Comparison of ENCODE assay signal across 8 mouse cellular contexts in the genomic region with DNA sequence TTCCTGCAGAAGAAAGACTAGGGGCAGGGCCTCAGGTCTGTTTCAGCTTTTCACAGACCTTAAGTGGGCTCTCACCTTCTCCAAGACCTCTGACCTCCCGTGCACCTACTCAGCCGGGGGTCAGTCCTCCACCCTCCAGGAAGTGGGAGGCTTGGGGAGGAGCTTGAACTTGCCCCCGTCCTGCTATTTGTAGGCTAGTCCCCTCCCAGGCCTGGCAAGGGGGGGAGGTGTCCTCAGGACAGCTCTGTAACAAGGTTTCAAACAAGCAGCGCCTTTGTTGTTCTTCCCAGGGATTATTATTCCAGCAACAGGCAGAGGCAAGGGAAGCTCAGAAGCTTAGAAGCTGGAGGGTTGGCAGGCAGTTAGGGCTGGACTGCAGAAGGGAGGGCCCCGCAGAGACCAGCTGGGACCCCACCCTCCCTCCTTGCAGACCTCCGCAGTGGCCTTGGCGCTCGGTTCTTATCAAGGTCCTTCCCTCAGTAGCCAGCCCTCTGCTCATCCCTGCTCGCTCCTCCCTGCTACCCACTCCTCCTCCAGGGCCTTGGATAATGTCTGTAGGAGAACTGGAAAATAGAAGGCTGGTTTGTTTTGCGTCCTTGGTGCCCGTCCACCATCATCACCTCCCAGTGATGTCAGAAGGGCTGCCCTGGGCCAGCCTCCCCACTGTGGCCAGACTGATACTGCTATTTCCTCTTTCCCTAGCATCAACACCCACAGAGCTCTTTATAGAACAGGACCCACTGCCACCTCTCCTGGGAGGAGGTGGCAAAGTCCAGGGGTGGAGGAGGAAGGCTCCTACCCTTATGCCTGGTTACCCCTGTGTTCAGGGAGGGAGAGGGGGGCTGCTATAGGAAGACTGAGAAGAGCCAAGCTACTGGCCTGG. TPM values are rescaled to one million over a fixed set of nuclear protein-coding genes. Genes with fewer than 3 reads are reported as not detected.
A peak's percentile ranks its signal among the peaks of the same experiment; 100 is the strongest.
DNase-seq lines count a peak whose midpoint lies in the region; ATAC-seq and TF ChIP-seq lines count a peak whose summit lies in the region.

No protein-coding gene starts in this region.

- no peak overlapping the region for H3K4me3 ChIP-seq in hindbrain, embryonic 13.5 days
- no peak overlapping the region for H3K4me3 ChIP-seq in hindbrain, embryonic 16.5 days (ENCODE audit: low read length)
- H3K4me3 ChIP-seq in embryonic facial prominence, embryonic 10.5 days: peak overlapping the region; percentile 33
- H3K4me3 ChIP-seq in limb, embryonic 13.5 days: no peak overlapping the region
- H3K4me3 ChIP-seq in kidney, adult 2 months (ENCODE audit: insufficient read depth, low read depth, low read length): no peak overlapping the region

- DNase-seq in R1 (ENCODE audit: low read depth, low spot score): peak; percentile 97
- DNase-seq in embryonic facial prominence, embryonic 10.5 days (ENCODE audit: low spot score): peak; percentile 67
- no peak for DNase-seq in kidney, adult 2 months
- no peak for DNase-seq in cerebellum, adult 9-10 months
- DNase-seq in frontal cortex, postnatal 14 days (ENCODE audit: low spot score in 2 of 2): no peak

- ATAC-seq in hindbrain, embryonic 13.5 days (ENCODE audit: low FRiP score): no peak
- no peak for ATAC-seq in hindbrain, embryonic 16.5 days
- no peak for ATAC-seq in limb, embryonic 13.5 days (ENCODE audit: low FRiP score, low read depth)

- WGBS in hindbrain, embryonic 13.5 days: 13% methylated on average over 11 of the region's 11 CpGs
- WGBS in hindbrain, embryonic 16.5 days: 19% methylated on average over 11 of the region's 11 CpGs
- WGBS in embryonic facial prominence, embryonic 10.5 days: 6% methylated on average over 11 of the region's 11 CpGs
- WGBS in limb, embryonic 13.5 days: 10% methylated on average over 11 of the region's 11 CpGs
- 53% methylated on average over 11 of the region's 11 CpGs for WGBS in kidney, adult 2 months

- peak overlapping the region; percentile 55; the same call in 1 of the 2 replicates for H3K27ac ChIP-seq in hindbrain, embryonic 13.5 days
- H3K27ac ChIP-seq in hindbrain, embryonic 16.5 days (ENCODE audit: low read depth, low read length): no peak overlapping the region; the same call in 1 of the 2 replicates
- peak overlapping the region; percentile 77 for H3K27ac ChIP-seq in embryonic facial prominence, embryonic 10.5 days (replicated peaks)
- no peak overlapping the region for H3K27ac ChIP-seq in limb, embryonic 13.5 days
- no peak overlapping the region for H3K27ac ChIP-seq in kidney, adult 2 months (ENCODE audit: insufficient read depth, low read depth, low read length)

- TF ChIP-seq POLR2A in kidney, adult 2 months (IDR thresholded peaks at IDR 0.05; ENCODE audit: low read depth, low read length): no peak

- H3K36me3 ChIP-seq in hindbrain, embryonic 13.5 days: no peaks in the 10 kb centered on the region
- no peaks in the 10 kb centered on the region for H3K36me3 ChIP-seq in hindbrain, embryonic 16.5 days (ENCODE audit: control insufficient read depth, insufficient read depth, low read length)
- H3K36me3 ChIP-seq in embryonic facial prominence, embryonic 10.5 days (replicated peaks): no peaks in the 10 kb centered on the region
- no peaks in the 10 kb centered on the region for H3K36me3 ChIP-seq in limb, embryonic 13.5 days
- H3K36me3 ChIP-seq in kidney, adult 2 months (ENCODE audit: control insufficient read depth, insufficient read depth, low read length): no peaks in the 10 kb centered on the region

- no peak for TF ChIP-seq CTCF in kidney, adult 2 months (conservative IDR thresholded peaks at IDR 0.05; ENCODE audit: insufficient read depth, insufficient read length, low read depth, low read length)

- H3K9ac ChIP-seq in hindbrain, embryonic 13.5 days: no peak overlapping the region
- H3K9ac ChIP-seq in hindbrain, embryonic 16.5 days (ENCODE audit: low read depth, low read length): no peak overlapping the region
- H3K9ac ChIP-seq in limb, embryonic 13.5 days: 0 out of 2 replicates have a peak overlapping the region, but pooled peaks have one; percentile 8

- H3K9me3 ChIP-seq in hindbrain, embryonic 13.5 days: no peaks in the 10 kb centered on the region
- H3K9me3 ChIP-seq in hindbrain, embryonic 16.5 days (ENCODE audit: control insufficient read depth, low read length): no peaks in the 10 kb centered on the region
- no peaks in the 10 kb centered on the region for H3K9me3 ChIP-seq in embryonic facial prominence, embryonic 10.5 days
- H3K9me3 ChIP-seq in limb, embryonic 13.5 days: no peaks in the 10 kb centered on the region

- H3K4me1 ChIP-seq in hindbrain, embryonic 13.5 days (replicated peaks): peaks cover 40% of the 10 kb centered on the region
- peaks cover 13% of the 10 kb centered on the region for H3K4me1 ChIP-seq in hindbrain, embryonic 16.5 days (ENCODE audit: control insufficient read depth, insufficient read depth, low read depth, low read length)
- peaks cover 72% of the 10 kb centered on the region for H3K4me1 ChIP-seq in embryonic facial prominence, embryonic 10.5 days
- peaks cover 26% of the 10 kb centered on the region for H3K4me1 ChIP-seq in limb, embryonic 13.5 days
- 0 out of 2 replicates have a peak, but pooled peaks cover 2% of the 10 kb centered on the region for H3K4me1 ChIP-seq in kidney, adult 2 months (ENCODE audit: control insufficient read depth, insufficient read depth, low read length)

- 0 out of 2 replicates have a peak overlapping the region, but pooled peaks have one; percentile 2 for H3K4me2 ChIP-seq in hindbrain, embryonic 13.5 days
- no peak overlapping the region for H3K4me2 ChIP-seq in hindbrain, embryonic 16.5 days (ENCODE audit: low read length)
- H3K4me2 ChIP-seq in limb, embryonic 13.5 days (replicated peaks): no peak overlapping the region; the same call in 1 of the 2 replicates

- H3K27me3 ChIP-seq in hindbrain, embryonic 13.5 days: peaks cover 34% of the 10 kb centered on the region
- H3K27me3 ChIP-seq in hindbrain, embryonic 16.5 days (replicated peaks; ENCODE audit: control insufficient read depth, insufficient read depth, low read length): no peaks in the 10 kb centered on the region
- peaks cover 54% of the 10 kb centered on the region for H3K27me3 ChIP-seq in embryonic facial prominence, embryonic 10.5 days (replicated peaks; ENCODE audit: low read depth, poor library complexity, severe bottlenecking)
- peaks cover 38% of the 10 kb centered on the region for H3K27me3 ChIP-seq in limb, embryonic 13.5 days
- H3K27me3 ChIP-seq in kidney, adult 2 months (replicated peaks; ENCODE audit: control insufficient read depth, insufficient read depth, low read length): no peaks in the 10 kb centered on the region

RNA-seq across cellular contexts. Expression of a gene that starts 4.5 kb away (rescaled TPM):
- polyA plus RNA-seq in hindbrain, embryonic 13.5 days (2015; fragmentation: Nextera tagmentation; extraction: Ambion mirVana): 9.9 and 10.3 TPM in 2 replicates
- 25.7 and 29.5 TPM in 2 replicates for polyA plus RNA-seq in hindbrain, embryonic 16.5 days (2015; fragmentation: Nextera tagmentation; extraction: Ambion mirVana)
- polyA plus RNA-seq in embryonic facial prominence, embryonic 10.5 days (2016; fragmentation: Nextera tagmentation; extraction: Ambion mirVana): 2.6 and 3.3 TPM in 2 replicates
- 1.4 and 1.7 TPM in 2 replicates for polyA plus RNA-seq in limb, embryonic 13.5 days (2015; fragmentation: Nextera tagmentation; extraction: Ambion mirVana)
- 5.4 and 5.6 TPM in 2 replicates for polyA plus RNA-seq in kidney, adult 2 months (2012; rRNA removed)

RNA-seq across cellular contexts. Expression of a gene that starts 17.5 kb away (rescaled TPM):
- 3.7 and 4.2 TPM in 2 replicates for polyA plus RNA-seq in hindbrain, embryonic 13.5 days (2015; fragmentation: Nextera tagmentation; extraction: Ambion mirVana)
- polyA plus RNA-seq in hindbrain, embryonic 16.5 days (2015; fragmentation: Nextera tagmentation; extraction: Ambion mirVana): 6.6 and 7.8 TPM in 2 replicates
- polyA plus RNA-seq in embryonic facial prominence, embryonic 10.5 days (2016; fragmentation: Nextera tagmentation; extraction: Ambion mirVana): 0.13 TPM in 1 of 2 replicates, not detected in the other
- polyA plus RNA-seq in limb, embryonic 13.5 days (2015; fragmentation: Nextera tagmentation; extraction: Ambion mirVana): 0.31 and 0.43 TPM in 2 replicates
- polyA plus RNA-seq in kidney, adult 2 months (2012; rRNA removed): 187 and 262 TPM in 2 replicates

RNA-seq across cellular contexts. Expression of a gene that starts 46.2 kb away (rescaled TPM):
- polyA plus RNA-seq in hindbrain, embryonic 13.5 days (2015; fragmentation: Nextera tagmentation; extraction: Ambion mirVana): 0.38 TPM in 1 of 2 replicates, not detected in the other
- polyA plus RNA-seq in hindbrain, embryonic 16.5 days (2015; fragmentation: Nextera tagmentation; extraction: Ambion mirVana): not detected in 2 replicates
- polyA plus RNA-seq in embryonic facial prominence, embryonic 10.5 days (2016; fragmentation: Nextera tagmentation; extraction: Ambion mirVana): not detected in 2 replicates
- polyA plus RNA-seq in limb, embryonic 13.5 days (2015; fragmentation: Nextera tagmentation; extraction: Ambion mirVana): not detected in 2 replicates
- polyA plus RNA-seq in kidney, adult 2 months (2012; rRNA removed): not detected in 2 replicates

RNA-seq across cellular contexts. Expression of a gene that starts 56.3 kb away (rescaled TPM):
- polyA plus RNA-seq in hindbrain, embryonic 13.5 days (2015; fragmentation: Nextera tagmentation; extraction: Ambion mirVana): 7.9 and 8.0 TPM in 2 replicates
- 2.9 and 5.1 TPM in 2 replicates for polyA plus RNA-seq in hindbrain, embryonic 16.5 days (2015; fragmentation: Nextera tagmentation; extraction: Ambion mirVana)
- polyA plus RNA-seq in embryonic facial prominence, embryonic 10.5 days (2016; fragmentation: Nextera tagmentation; extraction: Ambion mirVana): 12.1 and 18.1 TPM in 2 replicates
- polyA plus RNA-seq in limb, embryonic 13.5 days (2015; fragmentation: Nextera tagmentation; extraction: Ambion mirVana): 3.9 and 4.6 TPM in 2 replicates
- 46.7 and 51.2 TPM in 2 replicates for polyA plus RNA-seq in kidney, adult 2 months (2012; rRNA removed)

RNA-seq across cellular contexts. Expression of a gene that starts 58.2 kb away (rescaled TPM):
- 0.10 TPM in 1 of 2 replicates, not detected in the other for polyA plus RNA-seq in hindbrain, embryonic 13.5 days (2015; fragmentation: Nextera tagmentation; extraction: Ambion mirVana)
- not detected in 2 replicates for polyA plus RNA-seq in hindbrain, embryonic 16.5 days (2015; fragmentation: Nextera tagmentation; extraction: Ambion mirVana)
- not detected in 2 replicates for polyA plus RNA-seq in embryonic facial prominence, embryonic 10.5 days (2016; fragmentation: Nextera tagmentation; extraction: Ambion mirVana)
- polyA plus RNA-seq in limb, embryonic 13.5 days (2015; fragmentation: Nextera tagmentation; extraction: Ambion mirVana): not detected in 2 replicates
- 18.1 and 18.9 TPM in 2 replicates for polyA plus RNA-seq in kidney, adult 2 months (2012; rRNA removed)

Comparison
In these comparisons a context has a peak if more than half of its experiments do, and no peak if none do; other contexts are left out.
1. H3K27ac ChIP-seq: peak in hindbrain, embryonic 13.5 days (single experiment) and embryonic facial prominence, embryonic 10.5 days (single experiment); none in hindbrain, embryonic 16.5 days (single experiment), limb, embryonic 13.5 days (single experiment) and kidney, adult 2 months (single experiment).
2. DNase-seq: peak in R1 (single experiment) and embryonic facial prominence, embryonic 10.5 days (single experiment); none in kidney, adult 2 months (single experiment), cerebellum, adult 9-10 months (single experiment) and frontal cortex, postnatal 14 days (0 of 2).
3. RNA of a gene that starts 17.5 kb away (polyA plus RNA-seq): 187 to 262 TPM in kidney, adult 2 months; 6.6 to 7.8 TPM in hindbrain, embryonic 16.5 days, 3.7 to 4.2 TPM in hindbrain, embryonic 13.5 days, 0.31 to 0.43 TPM in limb, embryonic 13.5 days and 0.13 TPM in embryonic facial prominence, embryonic 10.5 days; every median in the first group is over 10 times any median in the second.